Mouse (Mus musculus): ENCODE data around the gene Fam89a.

Gene Fam89a

DNA sequence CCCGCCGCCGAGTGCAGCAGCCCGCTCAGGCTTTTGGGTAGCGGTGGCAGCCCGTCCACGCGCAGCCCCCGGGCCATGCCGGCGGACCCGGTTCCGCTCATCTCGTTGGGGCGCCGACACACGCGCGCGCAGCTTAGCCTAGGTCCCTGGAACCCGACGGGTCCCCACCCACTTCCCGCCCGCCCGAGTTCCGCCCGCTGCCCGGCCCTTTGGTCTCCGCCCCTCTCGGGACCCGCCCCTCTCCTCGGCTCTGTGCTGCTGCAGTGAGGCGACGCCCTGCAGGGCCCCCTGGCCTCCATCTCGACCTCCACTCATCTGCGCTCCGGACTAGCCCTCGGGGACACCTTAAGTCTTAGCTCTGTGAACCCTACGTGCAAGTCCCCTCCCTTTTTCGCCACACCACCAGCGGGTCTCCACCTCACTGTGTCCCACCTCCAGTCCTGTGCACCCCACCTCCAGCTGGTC is at the start of gene Fam89a:
TSS of gene Fam89a (minus strand) at position 124 of the 465 bp plus-strand sequence.
- no peak for DNase-seq (ENCODE audit: low read depth)

- no peak for DNase-seq (ENCODE audit: low read depth)
Measured at GRCm38 (mm10) chr8:124800542-124800941, 48.9 kb upstream of the Fam89a start.

DNA sequence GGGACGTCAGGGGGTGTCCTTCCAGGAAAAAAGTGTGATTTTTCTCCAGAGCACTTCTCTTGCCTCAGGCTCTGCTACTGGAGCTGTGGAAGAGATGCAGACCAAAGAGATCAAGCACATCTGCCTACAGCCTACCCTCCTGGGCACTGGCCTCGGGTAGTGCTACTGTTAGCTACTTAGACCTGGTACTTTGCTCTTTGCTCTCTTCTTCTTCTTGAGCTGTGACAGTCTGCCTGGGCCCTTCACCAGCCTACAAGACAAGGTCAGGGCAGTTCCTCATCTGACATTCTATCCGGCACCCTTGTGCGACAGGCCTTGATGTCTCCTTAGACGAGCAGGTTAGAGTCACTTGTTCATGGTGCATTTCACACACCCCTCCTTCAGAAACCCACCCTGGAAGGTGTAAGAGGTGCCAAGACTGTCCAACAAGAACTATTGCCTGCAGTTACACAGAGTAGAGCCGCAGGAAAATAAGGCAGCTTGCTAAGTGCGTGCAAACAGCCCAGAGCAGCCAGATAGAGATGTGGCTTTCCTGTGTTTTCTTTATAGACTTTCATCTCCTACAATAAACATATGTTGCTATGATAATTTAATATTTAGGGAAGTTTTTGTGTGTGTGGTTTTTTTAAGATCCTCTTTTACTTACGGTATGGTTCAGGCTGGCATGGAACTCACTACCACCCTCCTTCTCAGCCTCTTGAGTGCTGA is 44.3 kb upstream of the Fam89a start:
- no peak for DNase-seq (ENCODE audit: low read depth)

DNA sequence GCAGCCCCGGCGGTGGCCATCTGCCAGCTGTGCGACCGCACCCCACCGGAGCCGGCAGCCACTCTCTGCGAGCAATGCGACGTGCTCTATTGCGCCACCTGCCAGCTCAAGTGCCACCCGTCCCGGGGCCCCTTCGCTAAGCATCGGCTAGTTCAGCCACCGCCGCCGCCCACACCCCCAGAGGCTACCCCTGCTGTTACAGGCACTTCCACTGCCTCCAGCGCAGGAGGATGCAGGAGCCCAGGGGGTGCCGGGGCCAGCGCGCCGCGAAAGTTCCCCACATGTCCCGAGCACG is 42.8 kb upstream of the Fam89a start:
- no peak for DNase-seq (ENCODE audit: low read depth)

DNA sequence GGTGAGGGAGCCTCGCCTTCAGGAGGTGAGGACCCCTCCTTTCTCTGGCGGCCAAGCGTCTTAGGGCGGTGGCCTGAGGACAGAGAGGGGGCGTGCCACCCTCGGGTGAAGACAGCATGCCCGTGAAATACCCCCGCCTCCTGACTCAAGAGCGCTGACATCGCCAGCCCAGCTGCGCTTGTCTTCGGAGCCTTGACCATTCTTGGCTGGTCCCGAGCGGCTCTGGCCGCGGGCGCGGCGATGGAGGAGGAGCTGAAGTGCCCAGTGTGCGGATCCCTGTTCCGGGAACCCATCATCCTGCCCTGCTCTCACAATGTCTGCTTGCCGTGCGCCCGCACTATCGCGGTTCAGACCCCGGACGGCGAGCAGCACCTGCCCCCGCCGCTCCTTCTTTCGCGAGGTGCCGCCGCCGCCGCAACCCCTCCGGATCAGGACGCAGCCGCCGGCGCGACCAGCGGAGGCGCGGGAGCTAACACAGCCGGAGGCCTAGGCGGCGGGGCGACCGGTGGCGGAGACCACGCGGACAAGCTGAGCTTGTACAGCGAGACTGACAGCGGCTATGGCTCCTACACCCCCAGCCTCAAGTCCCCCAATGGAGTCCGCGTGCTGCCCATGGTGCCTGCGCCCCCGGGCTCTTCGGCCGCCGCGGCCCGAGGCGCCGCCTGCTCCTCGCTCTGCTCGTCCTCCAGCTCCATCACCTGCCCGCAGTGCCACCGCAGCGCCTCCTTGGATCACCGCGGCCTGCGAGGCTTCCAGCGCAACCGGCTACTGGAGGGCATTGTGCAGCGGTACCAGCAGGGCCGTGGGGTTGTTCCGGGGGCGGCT is 42.2 kb upstream of the Fam89a start:
- no peak for DNase-seq (ENCODE audit: low read depth)

GRCm38 (mm10) chr8:124793172-124793651 is 41.6 kb upstream of the Fam89a start:
- no peak for DNase-seq (ENCODE audit: low read depth)

DNA sequence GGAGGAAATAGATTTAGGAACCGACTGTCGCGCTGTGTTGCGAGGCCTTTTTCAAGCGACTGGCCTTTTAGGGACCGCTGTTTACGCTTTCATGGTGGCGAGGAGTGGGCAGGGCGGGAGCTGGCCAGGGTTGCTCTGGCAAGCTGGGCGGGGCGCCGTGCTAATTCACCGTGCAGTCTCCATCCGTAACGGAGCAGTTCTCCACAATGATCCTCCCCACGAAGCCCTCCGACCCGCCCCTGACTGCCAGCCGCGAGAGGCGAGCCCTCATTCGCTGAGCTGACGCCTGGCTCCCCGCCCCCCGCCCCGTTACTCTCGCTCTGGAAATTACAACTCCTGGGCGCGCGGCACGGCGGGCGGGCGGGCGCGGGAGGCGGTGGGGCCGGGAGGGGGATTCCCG is 41.1 kb upstream of the Fam89a start, which contains the start of gene Trim67:
TSS of gene Trim67 (plus strand) at position 385 of the 400 bp plus-strand sequence.
- DNase-seq (ENCODE audit: low read depth) = no peak

DNA sequence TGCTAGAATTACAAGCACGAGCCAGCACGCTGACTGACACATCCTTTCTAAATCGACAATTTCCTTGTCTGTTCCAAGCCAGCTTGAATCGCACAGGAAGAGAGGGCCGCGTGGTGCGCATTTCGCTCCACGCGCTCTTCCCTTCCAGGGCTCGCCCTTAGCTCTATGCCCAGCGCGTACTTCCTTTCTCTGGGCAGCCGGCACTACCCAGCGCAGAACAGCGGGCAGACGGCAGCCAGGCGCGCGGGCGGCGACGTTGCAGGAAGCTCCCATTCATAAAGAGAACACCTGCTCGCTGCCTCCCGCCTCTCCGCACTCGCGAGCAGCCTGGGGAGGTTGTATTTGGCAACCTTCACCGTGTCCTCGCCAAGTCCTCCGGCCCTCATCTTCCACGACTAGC is 40.6 kb upstream of the Fam89a start:
- no peak for DNase-seq (ENCODE audit: low read depth)

- no peak for DNase-seq (ENCODE audit: low read depth)
Measured at GRCm38 (mm10) chr8:124791751-124792150, 40.1 kb upstream of the Fam89a start.

DNA sequence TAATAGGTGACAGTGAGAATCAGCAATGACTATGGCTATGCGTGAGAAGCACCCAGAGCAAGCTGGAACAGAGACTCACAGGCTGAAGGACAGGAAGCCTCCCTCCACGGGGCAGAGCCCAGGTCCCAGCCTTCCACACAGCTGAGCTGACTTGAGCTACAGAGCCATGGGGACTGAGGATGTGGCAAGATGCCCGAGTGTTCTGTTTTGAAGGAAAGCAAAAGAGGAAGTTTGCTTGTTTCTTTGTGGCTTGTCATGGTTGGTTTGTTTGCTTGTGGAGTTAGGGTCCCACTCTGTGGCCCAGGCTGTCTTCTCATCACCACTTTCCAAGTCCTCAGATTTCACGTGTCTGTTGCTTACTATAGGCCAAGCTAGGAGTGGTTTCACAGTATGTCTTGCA is 39.0 kb upstream of the Fam89a start:
- DNase-seq (ENCODE audit: low read depth) = no peak

GRCm38 (mm10) chr8:124784613-124785012 is 33.0 kb upstream of the Fam89a start:
- no peak for DNase-seq (ENCODE audit: low read depth)

DNA sequence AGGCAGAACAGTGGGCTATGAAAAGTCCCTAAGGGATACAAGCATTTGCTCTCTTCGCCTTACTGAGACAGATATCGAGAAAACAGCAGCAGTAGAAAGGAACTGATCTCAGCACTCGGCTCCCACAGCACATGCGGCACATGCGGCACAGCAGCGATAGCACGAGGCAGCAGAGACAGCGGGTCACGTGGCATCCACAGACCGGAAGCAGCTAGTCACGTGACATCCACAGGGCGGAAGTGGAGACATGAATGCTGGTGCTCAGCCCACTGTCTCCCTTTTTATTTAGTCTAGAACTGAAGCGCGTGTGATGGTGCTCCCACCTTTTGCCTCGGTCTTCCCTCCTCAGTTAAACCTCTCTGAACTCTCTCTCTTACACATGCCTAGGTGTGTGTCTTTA is 31.6 kb upstream of the Fam89a start:
- DNase-seq (ENCODE audit: low read depth) = no peak

- no peak for DNase-seq (ENCODE audit: low read depth)
Measured at GRCm38 (mm10) chr8:124782431-124782830, 30.8 kb upstream of the Fam89a start.

DNA sequence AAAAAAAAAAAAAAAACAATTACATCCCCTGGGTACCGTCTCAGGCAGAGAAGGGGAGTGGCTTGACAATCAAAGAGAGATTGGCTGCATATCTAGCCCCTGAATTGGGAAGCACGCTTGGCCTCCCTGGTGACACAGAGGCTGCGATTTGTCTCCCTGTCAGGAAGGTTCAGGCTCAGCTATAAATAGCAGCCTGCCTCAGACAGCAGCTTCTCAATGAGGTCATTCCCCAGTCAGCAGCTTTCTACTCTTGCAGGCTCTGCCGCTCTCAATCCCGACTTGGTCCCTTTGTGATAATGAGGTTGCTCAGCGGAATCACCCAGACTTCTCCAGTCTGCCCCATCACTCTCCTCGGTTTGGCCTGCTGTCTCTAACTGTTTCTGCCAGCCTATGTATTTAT is 28.6 kb upstream of the Fam89a start:
- no peak for DNase-seq (ENCODE audit: low read depth)

DNA sequence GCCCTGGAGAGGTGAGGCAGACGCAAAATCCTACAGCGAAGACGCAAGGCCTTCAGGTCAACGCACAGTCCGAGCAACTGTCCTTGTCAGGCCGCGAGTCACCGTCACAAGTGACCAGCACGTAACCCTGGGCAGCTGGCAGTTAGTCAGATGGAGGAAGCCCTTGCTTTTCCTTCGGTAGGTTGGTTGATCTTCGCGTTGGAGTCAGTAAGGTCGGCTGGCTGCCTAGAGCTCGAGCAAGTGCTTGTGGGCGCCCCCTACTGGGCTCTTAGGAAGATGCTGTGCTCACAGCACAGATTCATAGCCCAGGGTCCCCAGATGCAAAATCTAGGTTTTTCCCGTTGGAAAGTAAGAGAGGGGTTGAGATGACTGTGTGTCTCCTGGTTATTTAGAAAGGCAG is 24.1 kb upstream of the Fam89a start:
- no peak for DNase-seq (ENCODE audit: low read depth)

DNA sequence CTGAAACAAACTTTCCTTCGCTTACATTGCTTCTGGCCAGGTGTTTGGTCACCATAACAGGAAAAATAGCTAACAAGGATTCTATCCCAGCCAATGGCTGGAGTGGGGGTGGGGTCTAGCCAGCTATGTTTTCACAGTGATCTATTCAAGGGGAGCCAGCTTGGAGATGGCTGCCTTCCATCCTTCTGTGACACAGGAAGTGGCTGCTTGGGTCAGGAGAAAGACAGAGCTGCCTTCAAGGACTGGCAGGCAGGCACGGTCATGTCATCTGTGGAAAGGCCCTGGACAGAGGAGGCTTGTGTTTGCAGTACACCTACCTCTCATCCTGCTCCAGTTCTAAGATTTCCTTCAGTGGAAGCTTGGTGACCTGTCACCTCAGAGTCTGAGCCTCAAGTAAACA is 20.8 kb upstream of the Fam89a start:
- DNase-seq (ENCODE audit: low read depth) = no peak

DNA sequence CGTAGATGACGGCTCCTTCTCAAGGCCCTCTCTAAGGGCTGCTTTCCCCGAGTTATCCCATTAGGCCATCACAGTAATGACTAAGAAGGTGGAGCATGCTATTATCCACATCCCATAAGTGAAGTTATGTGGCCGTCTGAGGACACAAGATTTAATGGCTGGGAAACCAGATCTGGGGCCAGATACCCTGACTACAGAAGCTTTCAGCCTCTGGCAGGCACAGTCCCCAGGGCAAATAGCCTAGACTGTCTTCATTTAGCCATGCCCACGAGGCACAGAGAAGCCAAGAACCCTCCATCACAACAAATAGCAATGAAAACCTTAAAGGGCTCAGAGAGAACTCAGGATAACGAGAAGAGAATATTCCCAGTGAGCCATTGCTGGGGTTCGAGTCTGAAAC is 11.4 kb upstream of the Fam89a start:
- no peak for DNase-seq (ENCODE audit: low read depth)

- no peak for DNase-seq (ENCODE audit: low read depth)
Measured at GRCm38 (mm10) chr8:124758544-124758943, 6.9 kb upstream of the Fam89a start.

GRCm38 (mm10) chr8:124756601-124757000 is 5.0 kb upstream of the Fam89a start:
- no peak for DNase-seq (ENCODE audit: low read depth)

DNA sequence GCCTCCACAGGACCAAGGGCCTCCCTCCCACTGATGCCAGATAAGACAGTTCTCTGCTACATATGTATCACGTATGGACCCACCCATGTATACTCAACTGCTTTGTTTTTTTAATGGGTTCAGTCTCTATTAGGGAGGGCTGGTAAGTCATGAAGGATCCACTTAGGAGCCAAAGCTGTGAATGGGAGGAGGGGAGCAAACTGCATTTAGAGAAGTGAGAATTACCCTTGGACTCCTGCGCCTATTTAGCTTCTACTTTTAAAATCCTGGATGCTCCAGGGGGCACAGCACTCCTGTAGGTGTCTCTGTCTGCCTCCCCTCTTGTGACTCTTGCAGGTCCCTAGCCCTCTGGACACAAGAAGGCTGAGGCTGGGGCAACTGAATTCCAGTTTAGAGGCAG is 4.5 kb upstream of the Fam89a start:
- no peak for DNase-seq (ENCODE audit: low read depth)

GRCm38 (mm10) chr8:124755481-124755880 is 3.8 kb upstream of the Fam89a start:
- DNase-seq (ENCODE audit: low read depth) = no peak

- no peak for DNase-seq (ENCODE audit: low read depth)
Measured at GRCm38 (mm10) chr8:124754792-124755190, 3.2 kb upstream of the Fam89a start.

DNA sequence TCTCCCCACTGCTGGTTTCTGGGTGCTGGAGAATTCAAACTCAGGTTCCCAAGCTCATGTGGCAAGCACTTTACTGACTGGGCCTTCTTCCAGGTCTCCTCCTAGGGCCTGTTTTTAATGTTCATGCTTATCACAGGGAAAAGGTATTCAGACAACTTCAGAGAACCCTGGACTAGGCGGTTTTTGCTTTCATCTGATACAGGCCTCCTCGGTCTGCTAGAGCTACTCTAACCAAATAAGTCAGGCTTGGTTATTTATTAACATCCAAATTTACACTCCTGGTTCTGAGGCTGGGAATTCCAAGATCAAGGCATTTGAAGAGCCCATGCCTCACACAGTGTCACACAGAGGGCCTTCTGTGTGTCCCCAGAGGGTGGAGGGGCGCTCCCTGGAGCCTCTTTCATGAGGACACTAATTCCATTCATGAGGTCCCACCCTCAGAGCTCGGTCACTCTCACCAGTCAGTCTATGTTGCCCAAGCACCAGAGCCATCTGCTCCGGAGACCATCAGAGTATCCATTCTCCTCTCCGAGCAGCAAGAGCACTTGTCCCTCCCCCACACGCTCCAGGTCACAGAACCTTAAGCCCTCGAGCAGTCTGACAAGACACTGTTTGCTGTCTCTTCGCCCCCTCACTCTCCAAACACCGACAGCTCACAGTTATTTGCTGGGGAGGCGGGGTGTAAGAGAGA is 2.6 kb upstream of the Fam89a start:
- no peak for DNase-seq (ENCODE audit: low read depth)

Measured in fibroblast of lung, adult 2 months (primary cell).